11 mouse cellular contexts compared by ENCODE assay signal in the genomic region with DNA sequence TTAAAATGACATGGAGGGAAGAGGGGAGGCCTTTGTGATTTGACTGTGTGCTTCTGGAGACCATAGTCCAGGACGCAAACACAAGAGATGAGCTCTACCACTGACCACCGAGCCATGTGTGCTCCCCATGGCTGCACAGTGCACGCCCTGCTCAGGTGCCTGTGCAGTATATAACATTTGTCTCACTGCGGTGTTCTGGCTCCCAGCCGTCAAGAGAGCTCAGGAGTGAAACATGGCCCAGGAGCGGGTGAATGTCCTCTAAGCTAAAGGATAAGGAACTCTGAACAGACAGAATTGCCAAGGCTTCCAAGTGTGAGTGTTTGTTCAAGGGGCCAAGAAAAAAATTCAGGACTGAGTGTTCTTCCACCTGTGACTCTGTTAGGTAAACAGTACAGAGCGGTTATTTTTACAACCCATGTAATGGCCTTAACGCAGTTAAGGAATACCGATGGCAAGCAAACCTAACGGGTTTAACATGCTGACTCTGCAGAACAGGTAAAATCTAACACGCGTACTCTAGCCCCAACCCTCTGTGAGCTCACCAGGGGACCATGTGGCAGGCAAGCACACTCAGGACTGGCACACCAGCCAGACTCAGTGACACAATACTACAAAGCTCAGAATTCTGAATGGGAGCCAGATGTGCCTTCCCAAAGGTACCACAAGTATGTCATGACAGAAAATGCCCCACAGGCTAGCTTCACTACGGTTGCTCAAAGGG. TPM values are rescaled to one million over a fixed set of nuclear protein-coding genes. Genes with fewer than 3 reads are reported as not detected.
A peak's percentile ranks its signal among the peaks of the same experiment; 100 is the strongest.
DNase-seq lines count a peak whose midpoint lies in the region; ATAC-seq and TF ChIP-seq lines count a peak whose summit lies in the region.
"Had no signal": no experiment of that assay in that cellular context is flagged by ENCODE, and none has a peak within 500 bp of the region (broad histone marks: within the 10 kb centered on the region; RNA-seq: fewer than 3 reads in every experiment).

No protein-coding gene starts in this region.

- no peak overlapping the region for H3K27ac ChIP-seq in midbrain, embryonic 13.5 days
- H3K27ac ChIP-seq in midbrain, embryonic 14.5 days (replicated peaks; ENCODE audit: low read depth, low read length), result no peak overlapping the region
- H3K27ac ChIP-seq in stomach, embryonic 16.5 days (ENCODE audit: low read length), result no peak overlapping the region
- H3K27ac ChIP-seq in forebrain, postnatal 0 days (ENCODE audit: low read depth, low read length), result no peak overlapping the region
- H3K27ac ChIP-seq: forebrain, embryonic 13.5 days; kidney, postnatal 0 days had no signal

- H3K4me2 ChIP-seq in midbrain, embryonic 13.5 days (replicated peaks), result no peak overlapping the region
- no peak overlapping the region for H3K4me2 ChIP-seq in midbrain, embryonic 14.5 days (ENCODE audit: low read length)
- no peak overlapping the region for H3K4me2 ChIP-seq in stomach, embryonic 16.5 days (ENCODE audit: low read depth, low read length)
- no peak overlapping the region for H3K4me2 ChIP-seq in forebrain, postnatal 0 days (ENCODE audit: low read depth)
- H3K4me2 ChIP-seq: forebrain, embryonic 13.5 days had no signal

- H3K4me1 ChIP-seq in midbrain, embryonic 13.5 days (replicated peaks), result peaks cover 25% of the 10 kb centered on the region
- H3K4me1 ChIP-seq in midbrain, embryonic 14.5 days (ENCODE audit: control insufficient read depth, insufficient read depth, low read length), result no peaks in the 10 kb centered on the region
- peaks cover 28% of the 10 kb centered on the region for H3K4me1 ChIP-seq in stomach, embryonic 16.5 days (ENCODE audit: control insufficient read depth, insufficient read depth, low read length)
- H3K4me1 ChIP-seq in forebrain, postnatal 0 days (ENCODE audit: insufficient read depth), result peaks cover 16% of the 10 kb centered on the region

- H3K27me3 ChIP-seq in midbrain, embryonic 13.5 days, result no peaks in the 10 kb centered on the region
- H3K27me3 ChIP-seq in midbrain, embryonic 14.5 days (ENCODE audit: control insufficient read depth, insufficient read depth, low read length), result no peaks in the 10 kb centered on the region
- no peaks in the 10 kb centered on the region for H3K27me3 ChIP-seq in stomach, embryonic 16.5 days (ENCODE audit: control insufficient read depth, insufficient read depth, low read length)
- H3K27me3 ChIP-seq in forebrain, postnatal 0 days (ENCODE audit: insufficient read depth, low read length), result no peaks in the 10 kb centered on the region
- H3K27me3 ChIP-seq: forebrain, embryonic 13.5 days had no signal

- no peaks in the 10 kb centered on the region for H3K9me3 ChIP-seq in midbrain, embryonic 13.5 days
- no peaks in the 10 kb centered on the region for H3K9me3 ChIP-seq in midbrain, embryonic 14.5 days (ENCODE audit: control insufficient read depth, low read length)
- H3K9me3 ChIP-seq in stomach, embryonic 16.5 days (replicated peaks; ENCODE audit: control insufficient read depth, low read length), result no peaks in the 10 kb centered on the region
- no peaks in the 10 kb centered on the region for H3K9me3 ChIP-seq in forebrain, postnatal 0 days (ENCODE audit: low read length)
- H3K9me3 ChIP-seq: forebrain, embryonic 13.5 days had no signal

- H3K4me3 ChIP-seq in midbrain, embryonic 13.5 days (replicated peaks), result no peak overlapping the region
- no peak overlapping the region for H3K4me3 ChIP-seq in midbrain, embryonic 14.5 days (replicated peaks; ENCODE audit: low read depth, low read length)
- no peak overlapping the region for H3K4me3 ChIP-seq in stomach, embryonic 16.5 days (replicated peaks; ENCODE audit: low read length)
- no peak overlapping the region for H3K4me3 ChIP-seq in forebrain, postnatal 0 days (ENCODE audit: low read depth, low read length)
- H3K4me3 ChIP-seq: forebrain, embryonic 13.5 days; myocyte had no signal

- peaks cover 10% of the 10 kb centered on the region for H3K36me3 ChIP-seq in midbrain, embryonic 13.5 days
- H3K36me3 ChIP-seq in midbrain, embryonic 14.5 days (ENCODE audit: control insufficient read depth, insufficient read depth, low read length), result peaks cover 4% of the 10 kb centered on the region
- H3K36me3 ChIP-seq in stomach, embryonic 16.5 days (ENCODE audit: control insufficient read depth, insufficient read depth, low read length), result no peaks in the 10 kb centered on the region
- 0 out of 2 replicates have a peak, but pooled peaks cover 4% of the 10 kb centered on the region for H3K36me3 ChIP-seq in forebrain, postnatal 0 days (ENCODE audit: insufficient read depth)

- 85% methylated on average over 13 of the region's 13 CpGs for WGBS in midbrain, embryonic 13.5 days
- 84% methylated on average over 13 of the region's 13 CpGs for WGBS in midbrain, embryonic 14.5 days
- 46% methylated on average over 13 of the region's 13 CpGs for WGBS in stomach, embryonic 16.5 days
- WGBS in forebrain, postnatal 0 days, result 85% methylated on average over 13 of the region's 13 CpGs

- 0 out of 2 replicates have a peak, but pooled peaks have one; percentile 31 for ATAC-seq in midbrain, embryonic 13.5 days
- no peak for ATAC-seq in midbrain, embryonic 14.5 days (ENCODE audit: low FRiP score, low TSS enrichment)
- peak; percentile 51; the same call in 1 of the 2 replicates for ATAC-seq in stomach, embryonic 16.5 days (ENCODE audit: insufficient read depth, low FRiP score)
- ATAC-seq in forebrain, postnatal 0 days, result no peak

- H3K9ac ChIP-seq in midbrain, embryonic 13.5 days (replicated peaks), result no peak overlapping the region
- no peak overlapping the region for H3K9ac ChIP-seq in midbrain, embryonic 14.5 days (replicated peaks; ENCODE audit: low read length)
- no peak overlapping the region for H3K9ac ChIP-seq in stomach, embryonic 16.5 days (ENCODE audit: low read length)
- H3K9ac ChIP-seq in forebrain, postnatal 0 days, result no peak overlapping the region
- H3K9ac ChIP-seq: forebrain, embryonic 13.5 days had no signal

- peak; percentile 44 for DNase-seq in kidney, adult 18-20 months
- no peak for DNase-seq in kidney, postnatal 10 days
- no peak for DNase-seq in midbrain, embryonic 14.5 days
- DNase-seq in cerebellum, postnatal 25 days, result peak; percentile 83 to 87
- DNase-seq in natural killer cell, adult 2 months (ENCODE audit: low spot score in 2 of 2), result no peak
- DNase-seq in forebrain, postnatal 0 days, result no peak

- no peak for TF ChIP-seq CTCF in forebrain, postnatal 0 days (IDR thresholded peaks at IDR 0.05; ENCODE audit: low read depth)

RNA-seq across cellular contexts. Expression of a gene that starts 21.4 kb away (rescaled TPM):
- 8.0 and 8.6 TPM in 2 replicates for polyA plus RNA-seq in midbrain, embryonic 13.5 days (2015; fragmentation: Nextera tagmentation; extraction: Ambion mirVana)
- 10.3 and 13.2 TPM in 2 replicates for polyA plus RNA-seq in midbrain, embryonic 14.5 days (2014; fragmentation: Nextera tagmentation; extraction: Ambion mirVana)
- 10.5 and 13.6 TPM in 2 replicates for polyA plus RNA-seq in stomach, embryonic 16.5 days (2015; fragmentation: Nextera tagmentation; extraction: Ambion mirVana)
- total RNA-seq in forebrain, postnatal 0 days (2014; rRNA removed), result 30.7 and 35.5 TPM in 2 replicates
- polyA plus RNA-seq in forebrain, postnatal 0 days (2015; fragmentation: Nextera tagmentation; extraction: Ambion mirVana), result 9.0 and 10.3 TPM in 2 replicates

Comparison
In these comparisons a context has a peak if more than half of its experiments do, and no peak if none do; other contexts are left out.
1. DNase-seq: peak in kidney, adult 18-20 months (single experiment) and cerebellum, postnatal 25 days (2 of 2); none in kidney, postnatal 10 days (single experiment), midbrain, embryonic 14.5 days (single experiment), natural killer cell, adult 2 months (0 of 2) and forebrain, postnatal 0 days (single experiment).
2. ATAC-seq: peak in midbrain, embryonic 13.5 days (single experiment) and stomach, embryonic 16.5 days (single experiment); none in midbrain, embryonic 14.5 days (single experiment) and forebrain, postnatal 0 days (single experiment).